Mouse (Mus musculus) spleen, adult 2 months (tissue): ENCODE data around the gene Slc7a10. TPM values are rescaled to one million over a fixed set of nuclear protein-coding genes. Genes with fewer than 3 reads are reported as not detected.
"Not testable (repeated sequence)": the region's sequence is repeated elsewhere in the genome, so short reads cannot be mapped to it uniquely, and the experiment has no call there.

Experiments used
- DNase-seq, 2 experiments: peaks; one replicate each; pipeline versions ENCODE4 v3.0.0 to v3.0.0-alpha.2; 2012 to 2021; ENCODE audit warnings: low spot score in 2 of 2, low read depth in 1 of 2
- H3K27ac ChIP-seq: fragments of 200-500 bp; 2 replicates; pipeline ENCODE4 v1.5.1; 2012; ENCODE audit warnings: low read length, inconsistent platforms; ENCODE audit not compliant: insufficient read depth
- H3K27me3 ChIP-seq: fragments of 200-500 bp; 2 replicates; pipeline ENCODE4 v1.6.1; 2012; ENCODE audit warnings: mild to moderate bottlenecking, moderate library complexity, low read length, inconsistent platforms; ENCODE audit not compliant: control insufficient read depth, insufficient read depth
- H3K36me3 ChIP-seq: fragments of 200-500 bp; 2 replicates; pipeline ENCODE4 v1.6.1; 2012; ENCODE audit warnings: mild to moderate bottlenecking, low read length, inconsistent platforms; ENCODE audit not compliant: control insufficient read depth, insufficient read depth
- H3K4me1 ChIP-seq: fragments of 200-500 bp; 2 replicates; pipeline ENCODE4 v1.6.1; 2011; ENCODE audit warnings: inconsistent platforms; ENCODE audit not compliant: control insufficient read depth, insufficient read depth, insufficient read length
- H3K4me3 ChIP-seq: fragments of 200-500 bp; 2 replicates; pipeline ENCODE4 v1.5.1; 2011; ENCODE audit warnings: mild to moderate bottlenecking, inconsistent platforms; ENCODE audit not compliant: insufficient read depth, insufficient read length; ENCODE audit errors: extremely low read depth
- CTCF ChIP-seq: fragments of 200-500 bp; IDR thresholded peaks from 2 replicates; pipeline ENCODE4 v1.5.1; 2011; ENCODE audit warnings: mild to moderate bottlenecking, inconsistent platforms; ENCODE audit not compliant: insufficient read depth, insufficient read length, insufficient replicate concordance; ENCODE audit errors: extremely low read depth
- POLR2A ChIP-seq: fragments of 200-500 bp; IDR thresholded peaks from 2 replicates; pipeline ENCODE4 v1.6.1; 2011; ENCODE audit warnings: low read depth, low read length, inconsistent platforms
- WGBS: fragments of 180-500 bp; shearing (Covaris S2); methylation state at CpG from one replicate; pipeline ENCODE4 v1.1.7; 2018; 5-methylcytosine and 5-hydroxymethylcytosine counted together
- polyA plus RNA-seq: library from polyadenylated mRNA; depleted of rRNA; stranded (reverse); fragments of >200 nt; gene quantifications from 2 replicates; pipeline ENCODE4 v1.2.3, GENCODE M21; 2012; rRNA removed

Gene Slc7a10
- polyA plus RNA-seq, 1 experiment, result 1.3 TPM

DNA sequence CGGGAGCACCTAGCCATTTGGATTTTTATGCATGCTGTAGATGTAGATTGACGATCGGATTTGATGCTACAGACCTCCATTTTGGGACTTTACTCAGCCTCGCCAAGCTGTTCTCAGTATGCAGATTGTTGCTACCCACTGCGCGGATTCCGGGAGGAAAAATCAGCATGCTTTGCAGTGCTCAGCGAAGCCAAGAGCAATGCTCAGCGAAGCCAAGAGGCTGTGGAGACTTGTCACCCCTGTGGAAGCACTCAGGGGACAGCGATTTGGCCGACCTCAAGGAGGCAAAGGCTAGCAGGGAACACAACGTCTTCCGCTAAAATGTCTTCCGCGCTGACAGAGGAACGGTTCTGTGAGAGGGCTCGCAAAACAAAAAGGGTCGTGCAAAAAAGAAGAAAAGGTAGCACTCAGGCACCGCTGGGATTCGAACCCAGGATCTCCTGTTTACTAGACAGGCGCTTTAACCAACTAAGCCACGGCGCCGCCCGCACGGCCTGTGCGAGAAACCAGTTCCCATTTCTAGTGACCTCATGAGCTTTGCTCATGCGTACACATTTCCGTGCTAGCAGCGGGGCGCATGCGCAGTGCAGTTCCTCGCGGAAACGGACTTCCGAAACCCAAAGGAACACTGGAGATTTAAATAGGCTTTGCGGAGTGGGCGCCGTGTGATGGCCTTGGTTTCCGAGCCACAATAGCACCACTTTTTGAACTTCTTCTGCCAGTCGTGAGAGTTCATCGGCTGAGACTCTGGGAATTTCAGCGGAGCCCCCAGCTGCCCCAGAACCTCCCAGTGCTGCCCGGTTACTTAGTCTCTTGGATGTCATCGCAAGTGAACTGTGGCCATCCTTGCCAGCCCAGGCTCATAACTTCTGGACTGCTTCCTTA, 48.4 kb downstream of the Slc7a10 start:
- H3K4me3 ChIP-seq, result peak overlapping the region; percentile 83
- peak overlapping the region; percentile 92 for H3K27ac ChIP-seq
- under 1% methylated on average over 45 of the region's 45 CpGs for WGBS
- peak; percentile 92 for DNase-seq
- no peak; the same call in 1 of the 2 replicates for TF ChIP-seq POLR2A
- no peak for TF ChIP-seq CTCF
- no peaks in the 10 kb centered on the region for H3K27me3 ChIP-seq
- no peaks in the 10 kb centered on the region for H3K36me3 ChIP-seq
- no peaks in the 10 kb centered on the region for H3K4me1 ChIP-seq

DNA sequence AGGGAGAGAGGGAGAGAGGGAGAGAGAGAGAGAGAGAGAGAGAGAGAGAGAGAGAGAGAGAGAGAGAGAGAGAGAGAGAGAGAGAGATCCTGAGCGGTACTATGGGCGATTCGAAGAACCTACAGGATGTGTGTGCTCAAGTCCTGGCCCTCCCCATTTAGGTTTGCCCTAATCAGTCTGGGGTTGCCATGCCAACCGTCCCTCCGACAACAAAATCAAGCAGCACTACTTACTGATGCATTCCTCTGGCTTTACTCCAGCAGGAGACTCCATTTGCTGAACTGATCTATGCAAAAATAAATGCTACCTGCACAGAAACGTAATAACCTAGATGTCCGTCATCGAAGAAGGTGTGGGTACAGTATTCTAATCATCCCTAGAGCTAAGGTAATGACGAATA, 49.1 kb downstream of the Slc7a10 start:
- Histone ChIP-seq H3K27ac (no peak overlapping the region), H3K27me3 (no peaks in the 10 kb centered on the region), H3K4me1 (no peaks in the 10 kb centered on the region), H3K4me3 (peak overlapping the region; percentile 45; the same call in 1 of the 2 replicates), H3K36me3 (no peaks in the 10 kb centered on the region)
- WGBS, result 33% methylated on average over 9 of the region's 9 CpGs
- peak; percentile 29 to 71 for DNase-seq
- TF ChIP-seq POLR2A (no peak), CTCF (no peak)

DNA sequence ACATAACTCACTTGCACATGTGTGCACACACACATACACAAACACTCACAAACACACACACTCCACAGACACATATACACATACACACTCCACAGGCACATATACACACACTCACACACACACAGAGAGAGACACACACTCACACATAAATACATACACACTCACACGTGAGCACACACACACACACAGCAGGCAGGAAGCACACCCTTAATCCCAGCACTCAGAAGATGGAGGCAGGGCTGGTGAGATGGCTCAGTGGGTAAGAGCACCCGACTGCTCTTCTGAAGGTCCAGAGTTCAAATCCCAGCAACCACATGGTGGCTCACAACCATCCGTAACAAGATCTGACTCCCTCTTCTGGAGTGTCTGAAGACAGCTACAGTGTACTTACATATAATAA, 51.8 kb downstream of the Slc7a10 start:
- not testable (repeated sequence) for DNase-seq, H3K36me3 ChIP-seq, H3K27ac ChIP-seq, H3K4me1 ChIP-seq, H3K27me3 ChIP-seq, H3K4me3 ChIP-seq
- WGBS, result 58% methylated on average over 3 of the region's 3 CpGs

Other genes with a start within 250 kb of the Slc7a10 start
- gene Cebpg, start 129.8 kb upstream of the Slc7a10 start, polyA plus RNA-seq, result 4.2 and 4.6 TPM in 2 replicates
- 20.6 and 34.3 TPM in 2 replicates for gene Cebpa, start 67.1 kb upstream of the Slc7a10 start, polyA plus RNA-seq
- gene Lrp3, start 29.1 kb downstream of the Slc7a10 start, polyA plus RNA-seq, result 3.1 and 3.6 TPM in 2 replicates
- gene Gpatch1, start 132.1 kb downstream of the Slc7a10 start, polyA plus RNA-seq, result 1.9 and 2.0 TPM in 2 replicates
- gene Rhpn2, start 147.8 kb downstream of the Slc7a10 start, polyA plus RNA-seq, result 0.48 and 0.88 TPM in 2 replicates
- 5.5 and 6.4 TPM in 2 replicates for gene Faap24, start 210.5 kb downstream of the Slc7a10 start, polyA plus RNA-seq
- 11.0 and 15.4 TPM in 2 replicates for gene Cep89, start 210.7 kb downstream of the Slc7a10 start, polyA plus RNA-seq